Mouse (Mus musculus) heart, embryonic 11.5 days (tissue): ENCODE data around the gene Ifitm7. TPM values are rescaled to one million over a fixed set of nuclear protein-coding genes. Genes with fewer than 3 reads are reported as not detected.

Source experiments
- polyA plus RNA-seq: library from polyadenylated mRNA; unstranded; fragments of >200 nt; fragmentation: Nextera tagmentation; extraction: Ambion mirVana; gene quantifications from 2 replicates; pipeline ENCODE4 v1.2.1, GENCODE M21; 2014

Ifitm7 gene
- polyA plus RNA-seq, 1 experiment from 2014 or later: not detected

Other genes starting within 250 kb of the Ifitm7 start
- 54.9 and 58.7 TPM in 2 replicates for gene Rrn3, start 206.2 kb downstream of the Ifitm7 start, polyA plus RNA-seq
- gene Ntan1, start 168.0 kb downstream of the Ifitm7 start, polyA plus RNA-seq: 140 and 149 TPM in 2 replicates
- gene Pdxdc1, start 83.8 kb downstream of the Ifitm7 start, polyA plus RNA-seq: 64.6 and 74.2 TPM in 2 replicates
- 1.6 and 2.1 TPM in 2 replicates for gene Mpv17l, start 83.7 kb downstream of the Ifitm7 start, polyA plus RNA-seq
- 0.92 and 1.3 TPM in 2 replicates for gene 2900011O08Rik, start 284 bp downstream of the Ifitm7 start, polyA plus RNA-seq
- gene Nde1, start 176.4 kb upstream of the Ifitm7 start, polyA plus RNA-seq: 85.9 and 87.2 TPM in 2 replicates
- gene Marf1, start 176.5 kb upstream of the Ifitm7 start, polyA plus RNA-seq: 10.7 and 15.0 TPM in 2 replicates